In genomic region chr19:52768761-52769388, GRCm38 (mm10) we compare ENCODE assay signal across 19 mouse cellular contexts.
A peak's percentile ranks its signal among the peaks of the same experiment; 100 is the strongest.
DNase-seq lines count a peak whose midpoint lies in the region; ATAC-seq lines count a peak whose summit lies in the region.
"Had no signal": no experiment of that assay in that cellular context is flagged by ENCODE, and none has a peak within 500 bp of the region (broad histone marks: within the 10 kb centered on the region; RNA-seq: fewer than 3 reads in every experiment).

No protein-coding gene starts in this region.

- ATAC-seq in forebrain, embryonic 14.5 days, result peak; percentile 75
- ATAC-seq: midbrain, embryonic 15.5 days had no signal

- no peak overlapping the region for H3K4me3 ChIP-seq in forebrain, embryonic 14.5 days (ENCODE audit: low read depth, low read length)
- no peak overlapping the region for H3K4me3 ChIP-seq in forebrain, embryonic 10.5 days
- H3K4me3 ChIP-seq: erythroblast, embryonic 14.5 days; heart, embryonic 10.5 days; hindbrain, embryonic 10.5 days; midbrain, embryonic 15.5 days had no signal

- no peaks in the 10 kb centered on the region for H3K9me3 ChIP-seq in forebrain, embryonic 14.5 days (replicated peaks; ENCODE audit: control insufficient read depth, low read length)
- H3K9me3 ChIP-seq in forebrain, embryonic 10.5 days, result peaks cover 6% of the 10 kb centered on the region; the same call in 1 of the 2 replicates
- H3K9me3 ChIP-seq: heart, embryonic 10.5 days; midbrain, embryonic 15.5 days had no signal

- no peak overlapping the region for H3K27ac ChIP-seq in forebrain, embryonic 14.5 days (ENCODE audit: low read depth, low read length)
- H3K27ac ChIP-seq in forebrain, embryonic 10.5 days, result no peak overlapping the region
- H3K27ac ChIP-seq: heart, embryonic 10.5 days; hindbrain, embryonic 10.5 days; midbrain, embryonic 15.5 days had no signal

- no peaks in the 10 kb centered on the region for H3K36me3 ChIP-seq in forebrain, embryonic 14.5 days (ENCODE audit: control insufficient read depth, insufficient read depth, low read length)
- no peaks in the 10 kb centered on the region for H3K36me3 ChIP-seq in forebrain, embryonic 10.5 days (replicated peaks)
- H3K36me3 ChIP-seq: heart, embryonic 10.5 days; hindbrain, embryonic 10.5 days; midbrain, embryonic 15.5 days had no signal

- 67% methylated on average over 4 of the region's 4 CpGs for WGBS in forebrain, embryonic 14.5 days
- WGBS in forebrain, embryonic 10.5 days, result 94% methylated on average over 4 of the region's 4 CpGs

- no peak overlapping the region for H3K9ac ChIP-seq in forebrain, embryonic 14.5 days (ENCODE audit: low read length)
- H3K9ac ChIP-seq: midbrain, embryonic 15.5 days had no signal

- peak; percentile 84 for DNase-seq in forebrain, embryonic 14.5 days (ENCODE audit: low spot score)
- no peak for DNase-seq in forebrain, embryonic 10.5 days (ENCODE audit: extremely low spot score, low spot score)
- DNase-seq in layer of hippocampus, adult 9-11 months, result peak; percentile 12
- DNase-seq in layer of hippocampus, adult 9-10 months (ENCODE audit: low spot score), result no peak
- DNase-seq in right cerebral cortex, adult 18-20 months, result peak; percentile 12
- DNase-seq in right cerebral cortex, postnatal 14 days, result no peak
- DNase-seq in thymus, adult 18-20 months, result no peak
- DNase-seq: adrenal gland, postnatal 14 days; cerebellum, adult 2 months; kidney, adult 8-10 months; kidney, postnatal 14 days; liver; lung, postnatal 10 days; thymus, postnatal 4 days had no signal

- no peaks in the 10 kb centered on the region for H3K27me3 ChIP-seq in forebrain, embryonic 14.5 days (replicated peaks; ENCODE audit: control insufficient read depth, insufficient read depth, low read length)
- H3K27me3 ChIP-seq in forebrain, embryonic 10.5 days (ENCODE audit: poor library complexity, severe bottlenecking), result no peaks in the 10 kb centered on the region
- H3K27me3 ChIP-seq: CH12.LX; midbrain, embryonic 15.5 days had no signal

- H3K4me1 ChIP-seq in forebrain, embryonic 14.5 days (ENCODE audit: control insufficient read depth, insufficient read depth, low read length), result no peaks in the 10 kb centered on the region
- no peaks in the 10 kb centered on the region for H3K4me1 ChIP-seq in forebrain, embryonic 10.5 days
- H3K4me1 ChIP-seq: heart, embryonic 10.5 days; hindbrain, embryonic 10.5 days; midbrain, embryonic 15.5 days had no signal

- no peak overlapping the region for H3K4me2 ChIP-seq in forebrain, embryonic 14.5 days (ENCODE audit: low read length)
- H3K4me2 ChIP-seq: midbrain, embryonic 15.5 days had no signal

Comparison
In these comparisons a context has a peak if more than half of its experiments do, and no peak if none do; other contexts are left out.
1. DNase-seq: peak in forebrain, embryonic 14.5 days (single experiment), layer of hippocampus, adult 9-11 months (single experiment) and right cerebral cortex, adult 18-20 months (single experiment); none in forebrain, embryonic 10.5 days (single experiment), layer of hippocampus, adult 9-10 months (single experiment), right cerebral cortex, postnatal 14 days (single experiment) and thymus, adult 18-20 months (0 of 2).